Mouse (Mus musculus) limb, embryonic 11.5 days (tissue): Measurements from ENCODE around the gene Ctnnd2. TPM values are rescaled to one million over a fixed set of nuclear protein-coding genes. Genes with fewer than 3 reads are reported as not detected.

Experiments used
- ATAC-seq: fragments of 200-750 bp; cut with Nextera tagmentation; 2 replicates; pipeline ENCODE4 v1.8.0; 2017; ENCODE audit warnings: low read depth; ENCODE audit not compliant: insufficient number of reproducible peaks, low FRiP score, low TSS enrichment
- DNase-seq: peaks from one replicate; pipeline ENCODE4 v3.0.0-alpha.2; 2015; ENCODE audit warnings: low spot score
- H3K27ac ChIP-seq: fragments of 300-500 bp; sonication (generic); replicated peaks from 2 replicates; pipeline ENCODE4 v1.5.1; 2014; ENCODE audit warnings: low read depth, mild to moderate bottlenecking, low read length
- H3K27me3 ChIP-seq: fragments of 300-500 bp; sonication (generic); 2 replicates; pipeline ENCODE4 v1.6.1; 2014; ENCODE audit warnings: mild to moderate bottlenecking, low read length, mixed read lengths; ENCODE audit not compliant: control insufficient read depth, insufficient read depth
- H3K36me3 ChIP-seq: fragments of 300-500 bp; sonication (generic); 2 replicates; pipeline ENCODE4 v1.6.1; 2014; ENCODE audit warnings: mild to moderate bottlenecking, low read length, moderate library complexity, mixed read lengths; ENCODE audit not compliant: control insufficient read depth, insufficient read depth
- H3K4me1 ChIP-seq: fragments of 300-500 bp; sonication (generic); 2 replicates; pipeline ENCODE4 v1.6.1; 2014; ENCODE audit warnings: low read length, mixed read lengths; ENCODE audit not compliant: control insufficient read depth, insufficient read depth
- H3K4me2 ChIP-seq: fragments of 300-500 bp; sonication (generic); 2 replicates; pipeline ENCODE4 v1.6.1; 2014; ENCODE audit warnings: low read depth, mild to moderate bottlenecking, moderate library complexity; ENCODE audit not compliant: severe bottlenecking
- H3K4me3 ChIP-seq: fragments of 300-500 bp; sonication (generic); 2 replicates; pipeline ENCODE4 v1.5.1; 2014; ENCODE audit warnings: low read depth, low read length
- H3K9ac ChIP-seq: fragments of 300-500 bp; sonication (generic); 2 replicates; pipeline ENCODE4 v1.6.1; 2014; ENCODE audit warnings: mild to moderate bottlenecking, low read length
- H3K9me3 ChIP-seq: fragments of 300-500 bp; sonication (generic); 2 replicates; pipeline ENCODE4 v1.6.1; 2016; ENCODE audit warnings: low read length; ENCODE audit not compliant: control insufficient read depth
- WGBS: fragments of 180-500 bp; shearing (Covaris S2); extraction: QIAGEN DNeasy Blood & Tissue Kit; methylation state at CpG from one replicate; pipeline ENCODE4 v1.1.7; 2014; 5-methylcytosine and 5-hydroxymethylcytosine counted together
- polyA plus RNA-seq: library from polyadenylated mRNA; unstranded; fragments of >200 nt; fragmentation: Nextera tagmentation; extraction: Ambion mirVana; gene quantifications from 2 replicates; pipeline ENCODE4 v1.2.1, GENCODE M21; 2014

Ctnnd2 gene
- polyA plus RNA-seq, 1 experiment from 2014 or later, result 2.5 TPM

DNA sequence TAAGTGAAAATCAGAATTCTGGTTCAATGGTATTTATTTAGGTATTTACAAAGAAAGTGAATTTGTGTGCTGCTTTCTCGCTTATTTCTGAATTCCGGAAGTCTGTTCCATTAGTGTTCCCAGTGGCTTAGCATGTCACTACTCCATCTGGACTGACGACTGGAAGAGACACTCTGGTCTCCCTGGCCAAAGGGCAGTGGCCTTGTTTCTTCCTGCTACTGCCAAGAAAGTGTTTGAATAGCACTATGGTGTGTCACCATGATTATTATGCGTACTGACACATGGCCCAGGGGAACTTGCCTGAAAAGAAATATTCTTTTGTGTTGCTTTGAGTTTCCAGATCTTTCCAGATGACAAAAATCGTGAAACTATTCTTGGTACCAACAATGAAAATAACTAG lies 266.7 kb downstream of the Ctnnd2 start:
- no peak overlapping the region for H3K9ac ChIP-seq
- ATAC-seq (no peak), DNase-seq (no peak)
- H3K9me3 ChIP-seq, result no peaks in the 10 kb centered on the region
- no peak overlapping the region for H3K4me2 ChIP-seq
- no peaks in the 10 kb centered on the region for H3K4me1 ChIP-seq
- H3K4me3 ChIP-seq, result no peak overlapping the region
- no peak overlapping the region for H3K27ac ChIP-seq
- no peaks in the 10 kb centered on the region for H3K36me3 ChIP-seq
- WGBS, result 83% methylated on average over 5 of the region's 5 CpGs
- no peaks in the 10 kb centered on the region for H3K27me3 ChIP-seq

DNA sequence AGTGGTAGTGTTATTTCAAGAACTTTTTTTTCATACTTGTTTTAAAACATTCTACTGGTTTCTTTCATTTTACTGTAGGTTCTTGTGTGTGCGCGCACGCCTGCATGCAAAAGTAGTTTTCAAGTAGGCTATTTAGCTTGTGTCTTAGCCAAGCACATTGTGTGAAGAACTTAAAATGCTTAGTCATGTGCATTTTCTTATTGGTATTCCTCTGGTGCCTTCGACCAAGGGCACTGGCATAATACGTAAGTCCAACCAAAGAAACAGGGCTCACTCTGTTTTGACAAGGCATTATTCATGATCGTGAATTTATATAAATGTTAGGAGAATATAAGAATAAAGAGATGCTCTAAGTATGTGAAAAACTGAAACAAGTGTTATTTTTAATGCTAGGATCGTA lies 278.4 kb downstream of the Ctnnd2 start:
- WGBS, result 95% methylated on average over 7 of the region's 7 CpGs
- ATAC-seq, result no peak

DNA sequence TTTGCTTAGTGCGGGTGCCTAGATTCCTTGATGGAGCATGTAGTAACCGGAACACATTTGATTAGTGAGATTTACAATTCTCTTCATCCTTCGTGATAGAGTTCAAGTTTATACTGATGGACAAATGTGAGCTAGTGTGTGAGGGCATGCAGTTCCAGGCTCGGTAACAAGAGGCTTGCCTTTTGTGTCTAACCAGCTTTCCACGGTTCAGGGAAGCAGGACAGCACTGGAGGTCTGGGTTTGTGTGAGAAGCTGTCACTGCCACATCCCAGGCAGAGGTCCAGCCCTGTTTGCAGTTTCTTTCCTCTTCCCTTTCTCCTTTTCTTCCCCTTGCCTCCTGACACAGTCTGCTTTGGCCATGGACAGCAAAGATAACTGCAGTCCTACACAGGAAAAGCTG lies 279.5 kb downstream of the Ctnnd2 start:
- ATAC-seq, result no peak
- WGBS, result 66% methylated on average over 5 of the region's 5 CpGs
- H3K4me3 ChIP-seq, result no peak overlapping the region

More for the DNA sequence above, 278.4 kb downstream of the Ctnnd2 start:
- DNase-seq, result no peak
- H3K27me3 ChIP-seq, result no peaks in the 10 kb centered on the region
- H3K9ac ChIP-seq, result no peak overlapping the region
- no peak overlapping the region for H3K27ac ChIP-seq
- no peaks in the 10 kb centered on the region for H3K36me3 ChIP-seq
- H3K4me2 ChIP-seq, result no peak overlapping the region
- H3K9me3 ChIP-seq, result no peaks in the 10 kb centered on the region
- H3K4me3 ChIP-seq, result no peak overlapping the region
- no peaks in the 10 kb centered on the region for H3K4me1 ChIP-seq

DNA sequence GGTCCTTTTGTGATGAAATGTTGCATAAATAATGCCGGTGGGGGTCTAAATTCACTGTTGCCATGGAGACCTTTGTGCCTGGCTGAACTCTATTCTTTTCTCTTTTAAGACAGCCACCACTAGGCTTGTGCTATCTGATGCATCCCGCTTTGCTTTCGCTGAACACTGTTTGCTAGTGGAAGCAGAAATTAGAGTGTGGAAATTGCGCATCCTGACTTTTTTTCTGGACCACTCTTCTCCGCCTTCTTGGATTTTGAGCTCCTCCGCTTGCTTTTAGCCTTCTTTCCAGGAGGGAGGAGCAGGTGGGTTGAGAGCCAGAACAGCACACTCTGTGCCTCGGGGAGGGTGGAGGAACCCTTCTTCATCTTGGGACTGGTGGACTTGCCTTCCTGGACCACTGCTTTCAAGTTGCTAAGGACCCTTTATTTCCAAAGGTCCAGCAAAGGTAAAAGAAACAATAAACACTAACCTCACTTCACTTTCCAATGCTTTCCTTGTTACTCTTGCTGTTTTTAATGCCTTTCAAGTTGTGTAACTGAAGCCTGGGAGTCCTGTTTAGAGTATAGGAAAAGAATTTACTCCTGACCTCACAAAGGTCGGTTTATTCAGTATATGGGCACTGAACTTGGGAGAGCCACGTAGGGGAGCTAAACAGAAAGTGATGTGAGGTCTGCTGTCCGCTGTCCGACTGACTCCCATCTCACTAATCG lies 285.3 kb downstream of the Ctnnd2 start:
- DNase-seq, result no peak

More for the DNA sequence above, 279.5 kb downstream of the Ctnnd2 start:
- Histone ChIP-seq H3K36me3 (no peaks in the 10 kb centered on the region), H3K9me3 (no peaks in the 10 kb centered on the region), H3K9ac (no peak overlapping the region), H3K4me2 (no peak overlapping the region), H3K27me3 (no peaks in the 10 kb centered on the region), H3K4me1 (no peaks in the 10 kb centered on the region), H3K27ac (no peak overlapping the region)
- no peak for DNase-seq

GRCm38 (mm10) chr15:30458671-30459070 lies 286.3 kb downstream of the Ctnnd2 start:
- no peaks in the 10 kb centered on the region for H3K36me3 ChIP-seq
- no peak overlapping the region for H3K4me3 ChIP-seq
- no peak overlapping the region for H3K9ac ChIP-seq
- no peaks in the 10 kb centered on the region for H3K4me1 ChIP-seq
- no peaks in the 10 kb centered on the region for H3K9me3 ChIP-seq
- no peak overlapping the region for H3K27ac ChIP-seq
- WGBS, result 65% methylated on average over 5 of the region's 5 CpGs
- no peaks in the 10 kb centered on the region for H3K27me3 ChIP-seq
- no peak for DNase-seq
- H3K4me2 ChIP-seq, result no peak overlapping the region
- ATAC-seq, result no peak

More for the DNA sequence above, 285.3 kb downstream of the Ctnnd2 start:
- H3K9ac ChIP-seq, result no peak overlapping the region
- H3K4me3 ChIP-seq, result no peak overlapping the region
- H3K27ac ChIP-seq, result no peak overlapping the region
- 70% methylated on average over 12 of the region's 12 CpGs for WGBS
- H3K27me3 ChIP-seq, result no peaks in the 10 kb centered on the region
- H3K4me2 ChIP-seq, result no peak overlapping the region
- H3K9me3 ChIP-seq, result no peaks in the 10 kb centered on the region
- no peaks in the 10 kb centered on the region for H3K4me1 ChIP-seq
- no peaks in the 10 kb centered on the region for H3K36me3 ChIP-seq
- ATAC-seq, result no peak

GRCm38 (mm10) chr15:30460341-30461125 lies 288.1 kb downstream of the Ctnnd2 start:
- H3K4me3 ChIP-seq, result no peak overlapping the region
- ATAC-seq (no peak), DNase-seq (no peak)
- no peaks in the 10 kb centered on the region for H3K36me3 ChIP-seq
- no peaks in the 10 kb centered on the region for H3K9me3 ChIP-seq
- H3K27me3 ChIP-seq, result no peaks in the 10 kb centered on the region
- no peaks in the 10 kb centered on the region for H3K4me1 ChIP-seq
- no peak overlapping the region for H3K9ac ChIP-seq
- 57% methylated on average over 9 of the region's 9 CpGs for WGBS
- no peak overlapping the region for H3K4me2 ChIP-seq
- H3K27ac ChIP-seq, result no peak overlapping the region

- Histone ChIP-seq H3K36me3 (no peaks in the 10 kb centered on the region), H3K4me1 (no peaks in the 10 kb centered on the region), H3K9ac (no peak overlapping the region), H3K4me3 (no peak overlapping the region), H3K9me3 (no peaks in the 10 kb centered on the region), H3K4me2 (no peak overlapping the region), H3K27ac (no peak overlapping the region), H3K27me3 (no peaks in the 10 kb centered on the region)
- DNase-seq, result no peak
- WGBS, result 64% methylated on average over 2 of the region's 2 CpGs
- ATAC-seq, result no peak
Observed at GRCm38 (mm10) chr15:30462804-30463423, 290.5 kb downstream of the Ctnnd2 start.

DNA sequence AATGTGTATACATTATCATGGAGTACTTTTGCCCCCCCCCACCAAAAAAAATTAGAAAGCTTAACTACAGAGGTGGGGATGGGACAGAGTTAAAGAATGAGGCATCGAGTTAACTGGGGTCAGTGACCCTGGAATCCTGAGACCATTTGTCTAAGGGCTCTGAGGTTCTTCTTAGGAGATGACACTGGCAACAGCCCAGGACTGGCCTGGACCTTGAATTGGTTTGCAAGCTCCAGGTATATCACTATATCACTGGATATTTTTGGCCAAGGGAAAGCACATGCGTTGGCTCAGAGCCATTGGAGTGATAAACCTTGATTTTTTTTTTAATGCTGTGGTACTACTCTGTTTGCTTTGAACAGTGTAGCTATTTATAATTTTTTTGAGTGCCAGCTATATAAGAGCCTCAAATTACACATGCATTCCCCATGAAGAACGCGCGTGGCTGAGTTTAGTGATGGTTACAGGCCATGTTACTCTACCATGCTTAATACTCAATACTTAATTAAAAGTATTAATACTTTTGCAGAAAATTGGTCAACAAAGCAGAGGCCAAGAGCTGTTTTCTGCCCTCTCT lies 291.2 kb downstream of the Ctnnd2 start:
- DNase-seq (no peak), ATAC-seq (no peak)
- 83% methylated on average over 5 of the region's 5 CpGs for WGBS
- Histone ChIP-seq H3K36me3 (no peaks in the 10 kb centered on the region), H3K4me1 (no peaks in the 10 kb centered on the region), H3K4me3 (no peak overlapping the region), H3K4me2 (no peak overlapping the region), H3K9ac (no peak overlapping the region), H3K9me3 (no peaks in the 10 kb centered on the region), H3K27ac (no peak overlapping the region), H3K27me3 (no peaks in the 10 kb centered on the region)
